Mouse (Mus musculus): ENCODE results near the gene H2-Oa.

DNA sequence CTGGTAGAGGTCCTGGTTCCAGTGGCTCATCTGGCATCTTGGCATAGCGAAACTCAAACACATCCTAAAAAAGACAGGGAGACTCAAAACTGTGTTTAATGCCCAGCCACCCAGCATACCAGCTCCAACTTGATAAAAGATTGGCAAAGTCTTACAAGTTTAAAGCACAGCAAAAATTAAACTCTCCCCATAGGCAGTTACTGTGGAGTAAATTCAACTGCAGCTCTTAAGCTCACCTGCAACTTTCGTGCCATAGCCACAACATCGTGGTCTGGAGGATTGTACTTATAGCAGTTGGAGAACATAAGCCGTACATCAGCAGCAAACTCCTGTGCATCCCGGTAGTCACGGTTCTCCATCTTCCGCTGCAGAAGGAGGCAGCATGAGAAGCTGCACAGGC lies 22.0 kb downstream of the H2-Oa start:
- no peak for TF ChIP-seq GATA1 (IDR thresholded peaks at IDR 0.05; ENCODE audit: borderline replicate concordance, low read length)
- TF ChIP-seq FLI1 (IDR thresholded peaks at IDR 0.05; ENCODE audit: low read length), result no peak
